Mouse (Mus musculus): ENCODE data around the gene Nat8f6. TPM values are rescaled to one million over a fixed set of nuclear protein-coding genes. Genes with fewer than 3 reads are reported as not detected.
"Not testable (repeated sequence)": the region's sequence is repeated elsewhere in the genome, so short reads cannot be mapped to it uniquely, and the experiment has no call there.

Gene Nat8f6
- polyA plus RNA-seq, 1 experiment from 2014 or later, result not detected

DNA sequence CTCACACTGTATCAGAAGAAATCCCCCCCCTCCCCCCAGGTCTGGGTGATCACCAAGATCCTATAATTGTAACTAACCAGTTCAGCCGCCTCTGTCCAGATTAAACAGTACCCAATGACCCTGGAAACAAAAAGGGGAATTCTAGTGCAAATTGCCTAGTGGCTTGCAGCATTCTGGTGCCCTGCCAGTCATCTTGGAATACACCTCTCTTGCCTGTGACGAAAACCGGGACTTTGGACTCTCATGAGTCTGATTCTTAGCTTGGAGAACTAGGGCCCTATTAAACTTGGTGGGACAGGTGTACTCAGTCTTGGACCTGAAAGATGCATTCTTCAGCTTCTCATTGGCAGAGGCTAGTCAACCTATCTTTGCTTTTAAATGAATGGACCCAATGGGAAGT is 32.7 kb upstream of the Nat8f6 start:
- H3K9me3 ChIP-seq, result no peaks in the 10 kb centered on the region
- H3K36me3 ChIP-seq, result no peaks in the 10 kb centered on the region
- H3K4me2 ChIP-seq, result no peak overlapping the region
- H3K27me3 ChIP-seq, result no peaks in the 10 kb centered on the region
- no peaks in the 10 kb centered on the region for H3K4me1 ChIP-seq (replicated peaks)
- no peak overlapping the region for H3K27ac ChIP-seq
- WGBS, result 88% methylated on average over 3 of the region's 3 CpGs
- no peak for ATAC-seq (ENCODE audit: insufficient number of reproducible peaks, insufficient read depth, low FRiP score, low TSS enrichment, low read depth)
- no peak overlapping the region for H3K9ac ChIP-seq (replicated peaks)
- H3K4me3 ChIP-seq (replicated peaks), result no peak overlapping the region

DNA sequence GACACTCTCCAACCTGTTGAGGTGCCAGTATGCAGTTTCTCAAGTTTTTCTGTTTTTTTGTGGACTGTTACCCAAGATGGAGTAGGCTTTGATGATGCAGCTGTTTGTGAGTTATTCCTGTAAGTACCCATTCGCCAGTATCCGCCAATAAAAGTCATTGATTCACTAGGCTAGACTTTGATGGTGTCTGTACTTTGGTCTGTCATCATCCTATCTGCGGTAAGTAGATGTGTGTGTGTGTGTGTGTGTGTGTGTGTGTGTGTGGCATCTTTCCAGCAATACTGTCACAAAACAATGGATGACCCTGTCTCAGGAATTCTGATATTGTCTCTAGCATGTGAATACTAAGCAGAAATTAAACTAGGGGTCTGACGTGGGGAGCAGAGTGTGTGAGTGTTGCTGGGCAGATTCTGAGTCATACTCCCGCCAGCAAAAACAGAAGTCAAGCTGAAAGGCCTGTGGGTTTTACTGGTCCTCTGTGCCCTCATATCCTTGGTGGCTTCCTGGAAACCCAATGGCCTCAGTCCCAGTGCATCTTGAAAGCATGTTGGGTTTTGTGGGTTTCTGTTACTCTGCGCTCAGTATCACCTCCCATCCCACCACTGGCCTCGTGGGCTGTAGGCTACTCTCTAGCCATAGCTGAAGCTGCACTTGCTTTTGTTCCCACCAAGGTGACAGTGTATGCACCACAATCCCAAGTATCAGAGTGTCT is 30.5 kb upstream of the Nat8f6 start:
- Histone ChIP-seq H3K27ac (no peak overlapping the region), H3K4me3 (replicated peaks) (no peak overlapping the region), H3K4me1 (replicated peaks) (no peaks in the 10 kb centered on the region), H3K27me3 (no peaks in the 10 kb centered on the region), H3K4me2 (no peak overlapping the region), H3K9me3 (no peaks in the 10 kb centered on the region), H3K36me3 (no peaks in the 10 kb centered on the region), H3K9ac (replicated peaks) (no peak overlapping the region)
- ATAC-seq (ENCODE audit: insufficient number of reproducible peaks, insufficient read depth, low FRiP score, low TSS enrichment, low read depth), result no peak
- WGBS, result 92% methylated on average over 7 of the region's 7 CpGs

DNA sequence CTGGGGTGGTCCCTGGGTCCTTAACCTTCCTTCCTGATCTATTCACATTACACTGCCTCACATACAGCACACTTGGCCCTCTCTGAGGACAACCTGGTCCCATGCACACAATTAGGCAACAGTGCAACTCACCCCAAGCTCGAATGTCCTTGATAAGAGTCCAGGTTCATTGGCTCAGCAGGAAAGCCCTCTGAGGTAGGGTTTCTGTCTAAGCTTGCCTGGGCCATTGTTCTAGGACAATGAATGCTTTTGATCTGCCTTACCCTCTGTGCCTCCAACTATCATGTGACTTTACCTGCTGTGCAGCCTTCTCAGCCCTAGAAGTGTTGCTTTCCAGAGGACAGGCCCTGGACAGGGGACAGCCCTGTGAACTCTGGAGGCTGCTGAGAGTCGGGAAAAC is 28.5 kb upstream of the Nat8f6 start:
- Histone ChIP-seq H3K4me1 (replicated peaks) (no peaks in the 10 kb centered on the region), H3K27me3 (no peaks in the 10 kb centered on the region), H3K36me3 (no peaks in the 10 kb centered on the region), H3K9ac (replicated peaks) (no peak overlapping the region), H3K4me3 (replicated peaks) (no peak overlapping the region), H3K27ac (no peak overlapping the region), H3K9me3 (no peaks in the 10 kb centered on the region), H3K4me2 (no peak overlapping the region)
- WGBS, result 39% methylated on average over 2 of the region's 2 CpGs
- no peak for ATAC-seq (ENCODE audit: insufficient number of reproducible peaks, insufficient read depth, low FRiP score, low TSS enrichment, low read depth)

DNA sequence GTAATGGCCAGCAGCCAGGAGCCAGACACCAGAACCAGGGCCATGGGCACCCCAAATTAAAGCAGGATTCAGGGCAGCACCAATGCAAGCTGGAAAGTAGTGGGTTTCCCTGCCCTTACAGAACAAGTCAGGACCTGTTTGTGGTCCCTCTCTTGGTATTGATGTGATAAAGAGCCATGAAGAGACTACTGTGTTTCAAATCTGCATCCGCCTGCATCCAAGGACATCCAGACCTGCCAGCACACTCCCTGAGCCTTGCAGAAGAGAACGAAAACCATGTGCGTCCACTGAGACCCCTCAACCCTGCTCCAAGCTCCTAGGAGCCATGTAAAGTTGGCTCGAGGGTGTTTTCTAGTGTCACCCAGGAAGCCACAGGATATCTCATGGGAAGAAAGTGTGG is 27.4 kb upstream of the Nat8f6 start:
- ATAC-seq (ENCODE audit: insufficient number of reproducible peaks, insufficient read depth, low FRiP score, low TSS enrichment, low read depth), result no peak
- Histone ChIP-seq H3K4me1 (replicated peaks) (no peaks in the 10 kb centered on the region), H3K36me3 (no peaks in the 10 kb centered on the region), H3K27me3 (no peaks in the 10 kb centered on the region), H3K4me2 (no peak overlapping the region), H3K4me3 (replicated peaks) (no peak overlapping the region), H3K27ac (no peak overlapping the region), H3K9ac (replicated peaks) (no peak overlapping the region), H3K9me3 (no peaks in the 10 kb centered on the region)
- WGBS, result 89% methylated on average over 4 of the region's 4 CpGs

DNA sequence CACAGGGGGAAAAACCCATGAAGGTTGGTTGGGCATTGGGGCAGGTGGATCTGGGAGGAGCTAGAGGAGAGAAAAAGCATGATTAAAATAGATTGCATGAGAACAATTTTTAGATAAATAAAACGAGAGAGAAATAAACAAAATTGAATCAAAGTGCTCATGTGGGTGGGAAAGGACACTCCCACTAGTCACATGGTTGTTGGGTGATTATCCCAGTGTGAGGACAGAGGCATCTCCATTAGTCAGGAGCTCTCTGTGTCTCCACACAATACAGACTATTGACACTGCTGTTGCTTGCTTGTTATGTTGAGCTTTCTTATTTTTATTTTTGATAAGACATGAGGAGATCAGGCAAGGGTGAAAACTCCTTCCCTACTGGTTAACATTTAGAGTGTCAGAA is 26.2 kb upstream of the Nat8f6 start:
- Histone ChIP-seq H3K9ac (replicated peaks) (no peak overlapping the region), H3K4me1 (replicated peaks) (no peaks in the 10 kb centered on the region), H3K4me3 (replicated peaks) (no peak overlapping the region), H3K36me3 (no peaks in the 10 kb centered on the region), H3K9me3 (no peaks in the 10 kb centered on the region), H3K4me2 (no peak overlapping the region), H3K27me3 (no peaks in the 10 kb centered on the region), H3K27ac (no peak overlapping the region)
- ATAC-seq (ENCODE audit: insufficient number of reproducible peaks, insufficient read depth, low FRiP score, low TSS enrichment, low read depth), result no peak
- 57% methylated on average over 1 of the region's 1 CpGs for WGBS

DNA sequence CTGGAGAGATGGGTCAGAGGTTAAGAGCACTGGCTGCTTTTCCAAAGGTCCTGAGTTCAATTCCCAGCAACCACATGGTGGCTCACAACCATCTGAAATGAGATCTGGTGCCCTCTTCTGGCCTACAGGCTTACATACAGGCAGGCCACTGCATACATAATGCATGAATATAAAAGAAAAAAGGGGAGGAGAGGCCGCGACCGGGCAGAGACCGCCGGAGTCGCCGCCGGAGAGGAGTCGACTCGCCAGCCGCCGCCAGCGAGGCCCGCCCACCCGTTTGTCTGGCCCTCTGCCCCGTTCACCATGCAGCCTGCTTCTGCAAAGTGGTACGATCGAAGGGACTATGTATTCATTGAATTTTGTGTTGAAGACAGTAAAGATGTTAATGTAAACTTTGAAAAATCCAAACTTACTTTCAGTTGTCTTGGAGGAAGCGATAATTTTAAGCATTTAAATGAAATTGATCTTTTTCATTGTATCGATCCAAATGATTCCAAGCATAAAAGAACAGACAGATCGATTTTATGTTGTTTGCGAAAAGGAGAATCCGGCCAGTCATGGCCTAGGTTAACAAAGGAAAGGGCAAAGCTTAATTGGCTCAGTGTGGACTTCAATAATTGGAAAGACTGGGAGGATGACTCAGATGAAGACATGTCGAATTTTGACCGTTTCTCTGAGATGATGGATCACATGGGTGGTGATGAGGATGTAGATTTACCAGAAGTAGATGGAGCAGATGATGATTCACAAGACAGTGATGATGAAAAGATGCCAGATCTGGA is 23.1 kb upstream of the Nat8f6 start:
- not testable (repeated sequence) for H3K4me3 ChIP-seq (replicated peaks); H3K9me3 ChIP-seq; H3K4me1 ChIP-seq (replicated peaks); H3K4me2 ChIP-seq; H3K36me3 ChIP-seq; ATAC-seq (ENCODE audit: insufficient number of reproducible peaks, insufficient read depth, low FRiP score, low TSS enrichment, low read depth); H3K27me3 ChIP-seq; H3K27ac ChIP-seq; H3K9ac ChIP-seq (replicated peaks)
- 76% methylated on average over 25 of the region's 25 CpGs for WGBS

DNA sequence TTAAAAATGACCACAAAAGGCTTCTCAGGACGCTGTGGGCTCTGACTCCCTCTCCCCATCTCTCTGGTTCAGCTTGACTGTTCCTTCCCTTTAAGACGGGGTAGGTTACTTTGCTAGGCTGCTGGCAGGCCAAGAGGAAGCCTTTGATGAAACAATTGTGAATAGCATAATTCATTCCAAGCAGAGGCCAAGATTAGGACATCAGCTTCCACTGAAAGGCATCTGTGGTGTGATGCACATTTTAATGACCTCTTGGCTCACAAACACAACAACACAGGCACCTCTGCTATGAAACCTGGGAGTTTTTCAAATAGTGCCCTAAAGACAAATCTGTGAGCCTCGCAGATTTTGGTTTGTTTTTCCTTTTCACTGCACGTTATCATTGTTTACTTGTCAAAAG is 19.2 kb upstream of the Nat8f6 start:
- Histone ChIP-seq H3K4me1 (replicated peaks) (no peaks in the 10 kb centered on the region), H3K4me3 (replicated peaks) (no peak overlapping the region), H3K27ac (no peak overlapping the region), H3K27me3 (no peaks in the 10 kb centered on the region), H3K9ac (replicated peaks) (no peak overlapping the region), H3K4me2 (no peak overlapping the region), H3K9me3 (no peaks in the 10 kb centered on the region), H3K36me3 (no peaks in the 10 kb centered on the region)
- ATAC-seq (ENCODE audit: insufficient number of reproducible peaks, insufficient read depth, low FRiP score, low TSS enrichment, low read depth), result no peak
- WGBS, result 64% methylated on average over 4 of the region's 4 CpGs

DNA sequence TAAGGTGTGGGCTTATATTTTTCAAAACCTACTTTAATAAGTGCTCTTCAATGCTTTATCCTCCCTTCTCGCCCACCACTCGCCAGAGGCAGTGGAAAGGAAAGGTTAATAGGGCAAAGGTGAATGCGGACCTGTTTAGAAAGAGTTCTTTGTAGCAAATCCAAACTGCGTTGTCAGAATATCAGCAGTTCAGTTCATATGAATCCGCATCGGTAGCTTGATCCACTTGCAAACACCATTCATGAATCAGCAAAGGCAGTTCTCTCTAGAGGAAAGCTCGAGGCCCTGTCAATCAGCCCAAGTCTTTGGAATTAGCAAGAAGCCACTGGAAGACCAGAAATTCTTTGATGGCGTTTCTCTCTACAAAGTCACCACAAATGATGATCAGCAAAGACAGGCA is 17.9 kb upstream of the Nat8f6 start:
- H3K9me3 ChIP-seq, result no peaks in the 10 kb centered on the region
- no peak overlapping the region for H3K4me3 ChIP-seq (replicated peaks)
- no peaks in the 10 kb centered on the region for H3K4me1 ChIP-seq (replicated peaks)
- H3K9ac ChIP-seq (replicated peaks), result no peak overlapping the region
- no peaks in the 10 kb centered on the region for H3K36me3 ChIP-seq
- WGBS, result 84% methylated on average over 8 of the region's 8 CpGs
- H3K27ac ChIP-seq, result no peak overlapping the region
- no peaks in the 10 kb centered on the region for H3K27me3 ChIP-seq
- no peak for ATAC-seq (ENCODE audit: insufficient number of reproducible peaks, insufficient read depth, low FRiP score, low TSS enrichment, low read depth)
- H3K4me2 ChIP-seq, result no peak overlapping the region

DNA sequence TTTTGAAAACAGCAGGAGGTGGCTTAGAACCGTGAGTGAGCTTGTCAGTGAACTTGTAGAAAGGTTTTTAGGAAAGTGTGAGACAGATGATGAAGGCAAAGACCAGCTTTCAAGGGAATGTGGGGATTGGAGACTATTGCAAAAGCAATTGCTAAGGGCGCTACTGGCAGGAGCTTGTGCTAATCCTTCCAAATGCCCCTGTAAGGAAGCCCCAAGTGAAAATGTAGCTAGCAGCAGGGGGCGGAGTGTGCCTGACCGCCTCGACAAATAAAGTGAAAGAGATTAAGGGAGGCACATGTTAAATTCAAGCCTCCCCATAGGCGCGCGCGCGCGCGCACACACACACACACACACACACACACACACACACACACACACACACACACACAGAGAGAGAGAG is 16.6 kb upstream of the Nat8f6 start:
- not testable (repeated sequence) for H3K27ac ChIP-seq; H3K27me3 ChIP-seq; H3K4me1 ChIP-seq (replicated peaks); H3K4me3 ChIP-seq (replicated peaks); H3K36me3 ChIP-seq; H3K9ac ChIP-seq (replicated peaks); ATAC-seq (ENCODE audit: insufficient number of reproducible peaks, insufficient read depth, low FRiP score, low TSS enrichment, low read depth); H3K9me3 ChIP-seq
- peak overlapping the region; percentile 27; the same call in 1 of the 2 replicates for H3K4me2 ChIP-seq
- WGBS, result 32% methylated on average over 12 of the region's 12 CpGs

DNA sequence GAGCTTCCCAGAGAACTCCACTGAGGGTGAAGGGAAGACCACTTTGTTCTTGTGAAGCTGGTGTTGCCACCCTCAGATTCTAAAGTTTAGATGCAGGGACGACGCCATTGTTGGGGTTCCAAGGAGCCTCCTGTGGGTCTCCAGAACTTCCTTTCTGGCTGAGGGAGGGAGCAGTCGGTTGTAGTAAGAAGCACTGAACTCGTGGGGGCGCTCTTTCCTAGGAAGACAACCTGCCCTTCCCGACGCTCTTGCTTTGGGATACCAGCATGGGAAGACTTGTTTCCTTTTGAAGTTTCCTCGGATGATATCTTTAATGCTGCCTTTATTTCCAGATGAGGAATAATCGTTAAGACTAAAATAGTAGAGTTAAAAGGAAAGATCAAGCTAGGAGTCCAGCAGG is 16.1 kb upstream of the Nat8f6 start:
- H3K27ac ChIP-seq; H3K9me3 ChIP-seq; H3K27me3 ChIP-seq; ATAC-seq (ENCODE audit: insufficient number of reproducible peaks, insufficient read depth, low FRiP score, low TSS enrichment, low read depth); H3K4me2 ChIP-seq; H3K9ac ChIP-seq (replicated peaks); H3K4me3 ChIP-seq (replicated peaks); H3K4me1 ChIP-seq (replicated peaks); H3K36me3 ChIP-seq: not testable (repeated sequence)
- WGBS, result 24% methylated on average over 9 of the region's 9 CpGs

DNA sequence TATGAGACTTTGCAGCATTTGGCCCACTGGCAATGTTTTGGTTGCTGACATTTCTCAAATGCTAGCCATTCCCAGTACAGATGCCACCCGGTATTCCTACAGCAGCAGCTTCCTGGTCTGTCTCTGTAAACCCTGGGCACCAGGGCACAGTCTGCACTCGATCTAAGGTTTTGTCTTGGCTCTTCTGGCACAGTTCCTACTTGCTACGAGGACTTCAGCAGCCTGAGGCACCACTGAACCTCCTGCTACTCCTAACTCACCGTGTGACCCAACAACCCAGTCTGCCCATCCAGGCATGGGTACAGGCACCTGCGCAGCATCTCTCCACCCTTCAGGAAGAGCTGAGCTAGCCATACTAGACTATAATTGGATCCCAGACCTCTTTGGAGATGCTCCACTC is 15.3 kb upstream of the Nat8f6 start:
- 85% methylated on average over 5 of the region's 5 CpGs for WGBS
- not testable (repeated sequence) for ATAC-seq (ENCODE audit: insufficient number of reproducible peaks, insufficient read depth, low FRiP score, low TSS enrichment, low read depth); H3K4me3 ChIP-seq (replicated peaks)

DNA sequence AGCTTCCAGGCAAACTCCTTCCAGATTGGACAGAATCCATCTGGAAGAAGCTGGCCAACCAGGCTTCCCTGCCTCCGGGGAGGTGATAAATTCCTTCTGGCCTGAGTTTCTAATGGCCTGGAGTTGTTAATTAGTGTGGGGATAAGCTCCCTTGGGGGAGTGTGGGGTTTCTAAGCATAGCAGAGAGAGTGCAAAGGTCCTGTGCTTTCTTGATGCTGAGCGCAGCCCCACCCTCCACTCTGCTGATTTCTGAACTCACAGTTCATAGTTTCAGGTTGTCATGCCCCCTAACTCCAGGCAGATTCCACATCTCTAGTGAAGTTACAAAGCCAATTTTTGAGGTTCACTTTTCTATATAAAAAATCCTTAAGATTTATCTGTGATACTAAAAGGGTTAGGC is 14.3 kb upstream of the Nat8f6 start:
- H3K9ac ChIP-seq (replicated peaks); H3K4me3 ChIP-seq (replicated peaks); H3K27me3 ChIP-seq; H3K27ac ChIP-seq; ATAC-seq (ENCODE audit: insufficient number of reproducible peaks, insufficient read depth, low FRiP score, low TSS enrichment, low read depth); H3K36me3 ChIP-seq; H3K4me1 ChIP-seq (replicated peaks); H3K9me3 ChIP-seq; H3K4me2 ChIP-seq: not testable (repeated sequence)
- 71% methylated on average over 1 of the region's 2 CpGs for WGBS

More for the DNA sequence above, 15.3 kb upstream of the Nat8f6 start:
- not testable (repeated sequence) for H3K27ac ChIP-seq; H3K36me3 ChIP-seq; H3K9ac ChIP-seq (replicated peaks); H3K4me1 ChIP-seq (replicated peaks); H3K27me3 ChIP-seq; H3K9me3 ChIP-seq; H3K4me2 ChIP-seq

Measured in limb, embryonic 12.5 days (tissue).